Mouse (Mus musculus) brown adipose tissue, adult 24 weeks (tissue): ENCODE data around the gene Zfp106. TPM values are rescaled to one million over a fixed set of nuclear protein-coding genes. Genes with fewer than 3 reads are reported as not detected.

Experiments
- H3K27ac ChIP-seq: fragments of 200-500 bp; replicated peaks from 2 replicates; pipeline ENCODE4 v1.5.1; 2012; ENCODE audit warnings: low read depth, mild to moderate bottlenecking, low read length
- H3K4me1 ChIP-seq: fragments of 200-500 bp; 2 replicates; pipeline ENCODE4 v1.6.1; 2012; ENCODE audit warnings: low read length, mixed read lengths; ENCODE audit not compliant: control insufficient read depth, insufficient read depth, insufficient read length
- H3K4me3 ChIP-seq: fragments of 200-500 bp; 2 replicates; pipeline ENCODE4 v1.5.1; 2012; ENCODE audit warnings: low read depth, mild to moderate bottlenecking, low read length, moderate library complexity; ENCODE audit not compliant: insufficient read depth
- polyA plus RNA-seq: library from polyadenylated mRNA; stranded (reverse); fragments of >200 nt; gene quantifications from 2 replicates; pipeline ENCODE4 v1.2.4, GENCODE M21; 2012; ENCODE audit not compliant: missing spikeins, insufficient read depth, insufficient read length

Zfp106 gene
- polyA plus RNA-seq, 1 experiment: 93.2 TPM

DNA sequence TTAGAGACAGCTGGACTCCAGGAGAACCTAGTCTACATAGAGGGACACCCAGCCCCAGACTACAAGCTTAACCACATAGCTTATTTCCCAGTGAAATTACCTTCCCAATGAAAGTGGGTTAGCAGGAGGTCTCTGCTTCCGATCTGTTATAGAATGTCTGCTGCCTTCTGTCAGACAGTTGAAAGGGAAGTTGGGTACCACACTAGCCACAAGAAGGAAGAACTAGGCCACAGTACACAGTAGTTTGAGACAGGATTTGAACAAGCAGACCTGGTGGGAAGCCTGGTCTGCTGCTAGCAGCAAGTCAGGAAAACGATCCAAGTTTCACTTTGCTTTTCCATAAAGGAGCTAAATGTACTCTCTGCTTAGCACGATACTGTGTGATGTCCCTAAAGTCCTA, 94.4 kb downstream of the Zfp106 start:
- Histone ChIP-seq H3K27ac (no peak overlapping the region), H3K4me3 (no peak overlapping the region), H3K4me1 (no peaks in the 10 kb centered on the region)

DNA sequence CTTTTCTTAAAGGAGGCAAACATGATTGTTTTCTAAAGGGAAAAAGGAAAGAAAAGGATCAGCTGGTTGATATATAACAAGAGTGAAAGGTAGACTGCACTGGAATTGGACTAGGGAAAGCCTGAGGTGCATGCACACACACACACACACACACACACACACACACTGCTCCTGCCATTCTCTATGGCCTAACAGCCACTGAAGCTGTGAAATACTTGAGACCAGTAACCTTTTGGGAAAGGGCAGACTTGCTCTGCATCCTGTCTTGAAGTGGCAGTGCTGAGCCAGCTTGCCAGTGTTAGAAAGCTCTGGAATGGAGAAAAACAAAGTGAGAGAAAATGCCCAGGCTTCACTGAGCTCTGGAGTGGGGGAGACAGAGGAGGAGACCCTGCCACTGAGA, 95.6 kb downstream of the Zfp106 start:
- H3K27ac ChIP-seq: no peak overlapping the region
- no peak overlapping the region for H3K4me3 ChIP-seq
- H3K4me1 ChIP-seq: 0 out of 2 replicates have a peak, but pooled peaks cover 2% of the 10 kb centered on the region

DNA sequence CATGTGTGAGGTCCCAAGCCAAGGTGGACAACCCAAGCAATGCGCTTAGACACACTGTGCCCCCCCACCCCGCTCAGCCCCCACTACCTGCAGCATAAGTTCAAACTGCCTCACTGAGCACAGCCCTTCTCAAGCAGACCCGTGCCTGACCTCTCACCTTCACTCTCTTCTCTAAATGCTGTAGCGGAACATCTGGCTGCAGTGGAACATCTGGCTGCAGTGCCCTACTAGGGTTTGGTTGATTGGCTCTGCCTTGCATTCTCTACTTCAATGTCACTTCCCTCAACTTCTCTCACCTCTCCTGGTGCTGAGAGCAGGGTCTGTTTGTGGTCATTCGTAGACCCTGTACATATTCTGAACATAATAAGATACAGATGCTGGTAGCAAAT, 98.3 kb downstream of the Zfp106 start:
- no peak overlapping the region for H3K27ac ChIP-seq
- no peak overlapping the region for H3K4me3 ChIP-seq
- 0 out of 2 replicates have a peak, but pooled peaks cover 2% of the 10 kb centered on the region for H3K4me1 ChIP-seq

DNA sequence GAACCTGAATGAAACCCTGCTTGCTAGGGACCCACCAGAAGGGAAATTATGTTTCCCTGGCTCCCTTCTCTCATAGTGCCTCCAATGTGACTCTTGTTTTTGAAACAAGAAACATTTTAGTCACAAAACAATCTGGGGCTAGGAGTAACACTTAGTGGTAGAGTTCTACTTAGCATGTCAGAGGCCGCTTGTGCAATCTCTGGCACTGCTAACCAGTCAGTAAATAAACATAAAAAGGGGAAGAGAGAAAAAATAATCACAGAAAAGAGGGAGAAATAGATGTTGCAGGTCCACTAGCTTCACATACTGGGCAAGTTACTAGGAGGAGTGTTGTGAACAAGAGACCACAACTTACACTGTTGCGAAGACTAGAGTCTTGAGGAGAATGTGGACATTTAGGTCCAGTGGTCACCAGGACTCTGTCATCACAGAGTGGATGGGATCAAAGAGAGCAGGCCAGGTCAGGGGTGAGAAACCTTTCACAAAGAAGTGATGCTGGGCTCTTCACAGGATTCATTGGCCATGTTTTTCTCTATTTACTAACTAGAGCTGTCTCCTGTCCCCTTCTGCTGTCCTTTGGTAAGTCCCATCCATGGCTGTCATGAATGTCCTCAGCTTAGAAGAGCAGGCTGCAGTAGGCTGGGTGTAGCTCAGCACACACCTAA, 98.8 kb downstream of the Zfp106 start:
- Histone ChIP-seq H3K4me1 (0 out of 2 replicates have a peak, but pooled peaks cover 2% of the 10 kb centered on the region), H3K27ac (peak overlapping the region; percentile 30; the same call in 1 of the 2 replicates), H3K4me3 (no peak overlapping the region)

DNA sequence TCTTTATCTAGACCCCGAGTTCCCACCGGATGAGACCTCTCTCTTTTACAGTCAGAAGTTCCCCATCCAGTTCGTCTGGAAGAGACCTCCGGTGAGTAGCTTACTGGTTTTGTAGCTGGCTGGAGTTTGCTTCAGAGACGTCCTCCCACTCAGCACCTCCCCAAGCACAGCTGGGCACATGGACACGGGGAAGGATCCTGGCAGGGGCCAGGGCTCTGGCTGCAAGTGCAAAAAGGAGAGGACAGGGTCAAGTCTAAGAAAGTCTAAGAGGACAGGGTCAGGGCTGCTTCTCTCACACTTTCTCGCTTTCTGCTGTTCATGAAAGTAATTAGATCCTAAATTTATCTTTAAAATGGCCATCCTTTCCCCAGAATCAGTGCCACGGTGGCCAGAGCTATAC, 99.6 kb downstream of the Zfp106 start:
- Histone ChIP-seq H3K4me1 (0 out of 2 replicates have a peak, but pooled peaks cover 2% of the 10 kb centered on the region), H3K27ac (peak overlapping the region; percentile 30; the same call in 1 of the 2 replicates), H3K4me3 (no peak overlapping the region)

DNA sequence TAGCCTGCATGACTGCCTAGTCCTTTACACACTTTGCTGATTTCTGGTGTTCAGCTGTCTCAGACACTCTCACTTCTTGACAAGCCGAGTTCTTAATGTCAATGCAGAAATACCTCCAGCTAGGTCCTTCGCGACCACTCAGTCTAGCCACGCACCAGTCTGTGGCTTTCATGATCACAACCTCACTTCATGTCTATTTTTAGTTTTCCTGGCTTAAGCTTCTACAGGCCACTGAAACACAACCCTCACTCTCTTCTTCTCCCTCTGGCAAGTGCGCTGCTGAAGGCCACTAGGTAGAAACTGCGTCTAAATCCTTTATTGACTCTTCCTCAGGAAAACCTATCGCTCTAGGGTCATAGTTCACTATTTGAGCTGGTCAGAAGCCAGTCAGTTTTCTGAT, 100.3 kb downstream of the Zfp106 start:
- Histone ChIP-seq H3K4me1 (0 out of 2 replicates have a peak, but pooled peaks cover 2% of the 10 kb centered on the region), H3K27ac (no peak overlapping the region), H3K4me3 (no peak overlapping the region)

DNA sequence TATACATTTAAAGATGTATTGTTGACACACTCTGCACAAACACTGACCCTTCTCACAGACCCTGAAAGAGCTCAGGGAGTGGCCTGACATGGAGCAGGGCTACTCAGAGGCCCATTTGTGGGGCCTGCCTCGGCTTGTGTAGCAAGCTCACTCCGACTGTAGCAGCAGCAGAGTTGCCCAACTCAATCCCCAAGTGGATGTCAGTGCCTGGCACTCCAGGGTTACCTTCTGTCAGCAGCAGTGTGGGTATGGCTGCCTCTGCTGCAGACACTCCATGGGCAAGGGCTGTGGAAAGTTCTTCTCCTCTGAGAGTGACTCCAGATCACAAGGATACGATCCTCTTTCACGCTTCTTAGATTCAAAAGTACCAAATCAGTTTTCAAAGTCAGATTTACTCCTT, 103.4 kb downstream of the Zfp106 start:
- Histone ChIP-seq H3K4me3 (no peak overlapping the region), H3K4me1 (0 out of 2 replicates have a peak, but pooled peaks cover 2% of the 10 kb centered on the region), H3K27ac (no peak overlapping the region)

Other genes starting within 250 kb of the Zfp106 start
- gene Pla2g4f, start 249.7 kb downstream of the Zfp106 start, polyA plus RNA-seq: not detected in 2 replicates
- 10.5 and 14.5 TPM in 2 replicates for gene Vps39, start 210.7 kb downstream of the Zfp106 start, polyA plus RNA-seq
- 30.5 and 43.4 TPM in 2 replicates for gene Ganc, start 159.9 kb downstream of the Zfp106 start, polyA plus RNA-seq
- gene Tmem87a, start 159.7 kb downstream of the Zfp106 start, polyA plus RNA-seq: 11.0 and 16.9 TPM in 2 replicates
- 1.1 and 2.1 TPM in 2 replicates for gene Capn3, start 107.8 kb downstream of the Zfp106 start, polyA plus RNA-seq
- 33.7 and 42.4 TPM in 2 replicates for gene Snap23, start 3.8 kb upstream of the Zfp106 start, polyA plus RNA-seq
- gene Haus2, start 45.5 kb upstream of the Zfp106 start, polyA plus RNA-seq: 10.9 and 12.2 TPM in 2 replicates
- gene Lrrc57, start 45.7 kb upstream of the Zfp106 start, polyA plus RNA-seq: 13.8 and 22.7 TPM in 2 replicates
- 2.3 and 3.9 TPM in 2 replicates for gene Stard9, start 65.3 kb upstream of the Zfp106 start, polyA plus RNA-seq